Mouse (Mus musculus) adipocyte (in vitro differentiated cells): ENCODE results near the gene Abcb8.

Source experiments
- DNase-seq: peaks from one replicate; pipeline ENCODE4 v3.0.0-alpha.2; 2016; ENCODE audit warnings: low spot score

Abcb8 gene

GRCm38 (mm10) chr5:24366426-24366825 is 27.0 kb upstream of the Abcb8 start:
- no peak for DNase-seq

DNA sequence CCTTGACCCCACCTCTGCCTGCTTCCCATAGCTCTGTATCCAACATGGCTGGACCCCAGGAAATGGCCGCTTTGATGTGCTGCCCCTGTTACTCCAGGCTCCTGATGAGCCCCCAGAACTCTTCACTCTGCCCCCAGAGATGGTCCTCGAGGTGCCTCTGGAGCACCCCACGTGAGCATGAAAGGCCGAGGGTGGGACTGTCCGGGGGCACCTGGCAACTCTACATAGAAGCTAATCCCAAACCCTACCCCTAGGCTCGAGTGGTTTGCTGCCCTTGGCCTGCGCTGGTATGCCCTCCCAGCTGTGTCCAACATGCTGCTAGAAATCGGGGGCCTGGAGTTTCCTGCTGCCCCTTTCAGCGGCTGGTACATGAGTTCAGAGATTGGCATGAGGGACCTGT is 23.7 kb upstream of the Abcb8 start:
- no peak for DNase-seq

DNA sequence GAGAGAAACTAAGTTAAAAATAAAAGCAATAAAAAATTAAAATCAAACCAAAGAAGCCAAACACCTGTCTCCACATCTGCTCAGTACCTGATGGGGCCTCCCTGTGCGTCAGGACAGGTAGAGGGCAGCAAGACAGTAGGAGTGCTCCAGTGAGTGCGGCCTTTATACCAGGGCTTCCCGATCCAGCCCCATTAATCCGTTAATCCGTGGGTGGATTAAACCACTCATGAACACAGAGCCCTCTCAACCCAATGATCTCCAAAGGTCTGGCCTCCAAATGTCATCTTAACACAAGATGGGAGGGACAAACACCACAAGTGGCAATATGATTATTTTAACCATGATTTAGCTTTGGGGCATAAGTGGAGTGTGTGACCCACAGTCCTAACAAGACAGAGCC is 19.7 kb upstream of the Abcb8 start:
- DNase-seq = no peak

DNA sequence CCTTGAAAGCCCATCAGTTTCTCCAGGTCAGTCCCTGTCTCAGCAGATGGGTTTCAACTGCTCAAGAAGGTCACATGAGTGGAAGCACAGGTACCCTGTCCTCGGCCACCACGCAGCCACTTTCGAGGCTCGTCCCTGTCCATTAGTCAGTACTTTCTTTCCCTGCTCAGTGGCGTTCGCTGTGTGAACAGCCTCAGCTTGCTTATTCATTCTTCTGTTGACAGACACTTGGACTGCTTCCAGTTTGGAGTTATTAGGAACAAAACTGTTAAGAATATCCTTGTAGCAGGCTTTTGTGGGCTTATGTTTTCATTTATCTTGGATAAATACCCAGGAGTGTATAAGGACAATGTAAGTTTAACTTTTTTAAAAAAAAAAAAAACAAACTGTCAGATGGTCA is 19.2 kb upstream of the Abcb8 start:
- DNase-seq = peak; percentile 54

- peak; percentile 53 for DNase-seq
These were observed 18.7 kb upstream of the Abcb8 start for GRCm38 (mm10) chr5:24374666-24375328.

- no peak for DNase-seq
These were observed 14.8 kb upstream of the Abcb8 start for GRCm38 (mm10) chr5:24378700-24379099.

DNA sequence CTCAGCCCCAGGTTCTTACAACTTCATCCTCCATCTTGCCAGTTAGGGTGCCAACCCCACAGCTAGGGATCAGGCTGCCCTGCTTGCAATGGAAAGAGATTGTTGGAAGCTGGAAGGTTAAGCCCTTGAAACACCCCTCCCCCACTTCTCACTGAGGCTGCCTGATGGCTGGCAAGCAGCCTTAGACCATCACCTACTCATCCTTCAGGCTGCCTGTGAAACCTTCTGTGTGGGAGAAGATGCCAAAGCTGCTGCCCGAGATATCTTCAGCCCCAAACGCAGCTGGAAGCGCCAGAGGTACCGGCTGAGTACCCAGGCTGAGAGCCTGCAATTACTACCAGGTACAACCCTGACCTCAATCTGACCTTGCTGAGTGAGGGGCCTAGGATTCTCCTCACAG is 14.0 kb upstream of the Abcb8 start:
- no peak for DNase-seq

GRCm38 (mm10) chr5:24380499-24380898 is 13.0 kb upstream of the Abcb8 start:
- DNase-seq = no peak

DNA sequence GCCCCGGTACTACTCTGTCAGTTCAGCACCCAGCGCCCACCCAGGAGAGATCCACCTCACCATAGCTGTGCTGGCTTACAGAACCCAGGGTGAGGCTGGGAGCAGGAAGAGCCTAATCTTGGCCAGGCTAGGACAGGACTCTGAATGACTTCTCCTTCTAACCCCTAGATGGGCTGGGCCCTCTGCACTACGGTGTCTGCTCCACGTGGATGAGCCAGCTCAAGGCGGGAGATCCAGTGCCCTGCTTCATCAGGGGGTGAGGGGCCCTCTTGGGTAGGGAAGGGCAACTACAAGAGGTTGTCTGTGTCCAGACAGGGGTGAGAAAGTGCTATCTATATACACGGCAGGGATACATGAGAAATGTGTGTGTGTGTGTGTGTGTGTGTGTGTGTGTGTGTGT is 12.0 kb upstream of the Abcb8 start:
- DNase-seq = no peak

GRCm38 (mm10) chr5:24381988-24382387 is 11.5 kb upstream of the Abcb8 start:
- DNase-seq = no peak

DNA sequence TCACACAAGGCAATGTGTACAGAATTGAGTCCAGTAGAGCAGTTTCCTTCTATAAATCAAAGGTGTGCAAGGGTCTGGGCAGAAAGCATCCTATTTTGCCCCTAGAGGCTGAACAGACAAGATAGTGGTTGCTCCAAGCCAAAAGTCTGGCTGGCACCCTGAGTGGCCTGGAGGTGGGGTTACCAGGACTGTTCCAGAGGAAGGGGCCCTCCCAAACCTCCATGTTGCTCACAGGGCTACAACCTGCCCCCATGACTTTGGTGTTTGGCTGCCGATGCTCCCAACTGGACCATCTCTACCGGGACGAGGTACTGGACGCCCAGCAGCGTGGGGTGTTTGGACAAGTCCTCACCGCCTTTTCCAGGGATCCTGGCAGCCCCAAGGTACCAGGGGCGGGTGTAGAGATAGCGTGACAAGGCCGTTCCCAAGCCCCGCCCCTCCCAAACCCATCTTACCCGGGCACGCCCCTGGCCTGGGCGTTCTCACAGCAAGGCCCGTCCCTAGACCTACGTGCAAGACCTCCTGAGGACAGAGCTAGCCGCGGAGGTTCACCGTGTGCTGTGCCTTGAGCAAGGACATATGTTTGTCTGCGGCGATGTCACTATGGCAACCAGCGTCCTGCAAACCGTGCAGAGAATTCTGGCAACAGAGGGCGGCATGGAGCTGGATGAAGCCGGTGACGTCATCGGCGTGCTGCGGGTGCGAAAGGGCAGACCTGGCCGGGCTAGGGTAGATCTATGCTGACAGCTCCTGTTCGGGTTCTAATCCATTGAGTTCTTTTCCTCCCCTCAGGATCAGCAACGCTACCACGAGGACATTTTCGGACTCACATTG is 10.2 kb upstream of the Abcb8 start:
- peak; percentile 31 for DNase-seq

- DNase-seq = no peak
These were observed 9.1 kb upstream of the Abcb8 start for GRCm38 (mm10) chr5:24384407-24384806.

- DNase-seq = no peak
These were observed 8.1 kb upstream of the Abcb8 start for GRCm38 (mm10) chr5:24385374-24385773.

DNA sequence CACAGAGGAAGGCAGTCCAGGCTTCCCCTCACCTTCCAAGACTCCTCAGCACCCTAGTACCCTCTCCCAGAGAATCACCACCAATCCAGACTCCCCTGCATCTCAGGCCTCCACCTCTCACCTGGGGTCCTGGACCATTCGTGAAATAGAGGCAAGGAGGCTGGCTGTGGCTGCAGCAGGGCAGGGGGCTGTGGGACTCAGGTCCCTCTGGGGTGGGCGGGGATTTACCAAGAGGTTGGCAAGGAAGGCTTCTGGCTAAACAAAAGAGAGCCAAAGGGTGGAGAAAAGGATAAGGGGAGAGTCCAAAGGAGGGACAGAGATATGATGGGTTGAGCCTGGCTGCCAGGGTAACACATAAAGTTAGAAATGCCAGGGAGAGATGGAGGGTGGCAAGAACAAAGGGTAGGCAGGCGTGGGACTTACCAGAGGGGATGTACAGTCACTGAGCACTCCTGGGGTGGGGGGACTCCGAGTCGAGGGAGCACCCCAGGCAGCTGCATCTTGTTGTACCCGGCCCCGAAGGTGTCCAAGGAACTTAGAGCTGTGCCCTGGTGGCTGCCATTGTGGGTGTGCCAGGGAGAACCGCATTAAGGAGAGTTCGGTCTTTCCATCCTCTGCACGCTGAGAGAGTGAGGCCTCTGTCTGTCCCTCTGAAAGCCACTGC is 7.4 kb upstream of the Abcb8 start:
- DNase-seq = no peak

DNA sequence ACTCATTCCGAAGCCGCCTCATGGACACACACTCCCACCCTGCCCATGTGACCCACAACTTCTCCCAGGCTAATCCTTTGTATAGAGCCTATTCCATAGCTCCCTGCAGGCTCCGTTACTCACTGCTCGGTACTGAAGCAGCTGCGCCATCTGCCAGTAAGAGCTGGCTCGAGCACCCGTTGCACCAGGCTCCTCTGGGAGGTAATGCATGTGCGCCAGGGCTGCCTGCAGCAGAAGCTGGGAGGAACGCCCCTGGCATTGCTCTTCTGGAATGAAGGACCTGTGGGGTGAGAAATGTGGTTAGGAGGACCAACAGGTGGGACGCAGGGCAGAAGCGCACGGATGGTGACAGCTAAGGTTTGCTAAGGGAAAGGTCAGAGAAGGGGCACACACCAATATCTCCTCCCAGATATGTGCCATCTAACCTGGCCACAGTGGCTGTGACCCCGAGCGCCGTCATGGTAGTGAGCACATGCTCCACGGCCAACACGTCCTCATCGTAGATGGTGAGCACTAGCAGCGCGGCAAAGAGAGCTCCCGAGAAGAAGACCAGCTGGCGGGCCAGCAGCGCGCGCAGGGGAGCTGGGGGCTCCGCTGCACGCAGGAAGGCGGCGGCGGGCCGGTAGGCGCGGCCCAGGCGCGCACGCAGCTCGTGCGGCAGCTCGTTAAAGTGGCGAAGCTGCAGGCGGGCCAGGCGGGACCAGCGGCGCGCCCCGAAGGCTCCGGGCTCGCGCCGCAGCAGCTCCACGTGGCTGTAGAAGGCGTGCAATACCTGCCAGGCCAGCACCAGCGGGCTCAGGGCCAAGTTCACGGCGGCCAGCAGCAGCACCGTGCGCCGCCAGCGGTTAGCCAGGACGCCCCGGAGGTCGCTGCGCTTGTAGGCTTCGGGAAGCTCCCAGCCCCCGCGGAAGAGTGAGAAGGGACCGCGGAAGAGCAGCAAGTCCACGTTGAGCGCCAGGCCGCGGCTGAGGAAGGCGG is 5.9 kb upstream of the Abcb8 start:
- no peak for DNase-seq

- DNase-seq = no peak
These were observed 5.1 kb upstream of the Abcb8 start for GRCm38 (mm10) chr5:24388246-24388915.

- DNase-seq = peak; percentile 38
These were observed 4.3 kb upstream of the Abcb8 start for GRCm38 (mm10) chr5:24389011-24389657.

DNA sequence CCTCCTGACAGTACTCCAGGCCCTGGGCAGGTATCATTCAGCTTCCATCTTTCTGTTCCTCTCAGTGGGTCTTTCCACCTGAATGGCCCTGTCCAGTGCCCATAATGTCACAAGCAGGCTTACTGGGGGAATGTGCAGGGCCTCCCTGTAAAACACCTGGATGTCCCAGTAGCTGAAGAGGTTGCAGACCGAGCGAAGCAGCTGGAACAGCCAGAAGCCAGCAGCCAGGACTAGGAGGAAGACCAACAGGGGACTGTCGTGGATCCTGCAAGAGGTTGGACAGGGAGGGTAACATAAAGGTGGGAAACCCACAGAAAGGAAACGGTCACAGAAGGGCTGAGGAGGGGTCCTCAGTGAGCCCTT is 3.8 kb upstream of the Abcb8 start:
- DNase-seq = no peak

- no peak for DNase-seq
These were observed 1.6 kb upstream of the Abcb8 start, which contains the start of gene Atg9b for GRCm38 (mm10) chr5:24391864-24392263. Gene Atg9b, minus strand, starts transcription at chr5:24392143.

GRCm38 (mm10) chr5:24392724-24393123 is 739 bp upstream of the Abcb8 start:
- DNase-seq = no peak
